Mouse (Mus musculus): ENCODE measurements around the gene Plcg2.

- TF ChIP-seq CTCF (IDR thresholded peaks at IDR 0.05; ENCODE audit: extremely low read depth, insufficient read depth, low read length), result no peak
- no peak for TF ChIP-seq POLR2A (IDR thresholded peaks at IDR 0.05; ENCODE audit: extremely low read depth, insufficient read depth, low read length)
These were observed 180.6 kb downstream of the Plcg2 start for GRCm38 (mm10) chr8:117678650-117679049.

Data from cortical plate, adult 2 months (tissue).